Mouse (Mus musculus) hindbrain, embryonic 11.5 days (tissue): ENCODE measurements around the gene Cd164. TPM values are rescaled to one million over a fixed set of nuclear protein-coding genes. Genes with fewer than 3 reads are reported as not detected.

Experiments
- ATAC-seq: fragments of 200-750 bp; cut with Nextera tagmentation; 2 replicates; pipeline ENCODE4 v1.8.0; 2017; ENCODE audit warnings: mild to moderate bottlenecking, moderate TSS enrichment, moderate library complexity; ENCODE audit not compliant: low FRiP score
- DNase-seq: peaks from one replicate; pipeline ENCODE4 v3.0.0-alpha.2; 2015; ENCODE audit warnings: low spot score
- H3K27ac ChIP-seq: fragments of 300-500 bp; sonication (generic); 2 replicates; pipeline ENCODE4 v1.5.1; 2014; ENCODE audit warnings: mild to moderate bottlenecking, low read depth, low read length
- H3K27me3 ChIP-seq: fragments of 300-500 bp; sonication (generic); 2 replicates; pipeline ENCODE4 v1.6.1; 2014; ENCODE audit warnings: mild to moderate bottlenecking, low read length, moderate library complexity, mixed read lengths; ENCODE audit not compliant: control insufficient read depth, insufficient read depth
- H3K36me3 ChIP-seq: fragments of 300-500 bp; sonication (generic); 2 replicates; pipeline ENCODE4 v1.6.1; 2014; ENCODE audit warnings: mild to moderate bottlenecking, low read length, moderate library complexity, mixed read lengths; ENCODE audit not compliant: control insufficient read depth, insufficient read depth
- H3K4me1 ChIP-seq: fragments of 300-500 bp; sonication (generic); replicated peaks from 2 replicates; pipeline ENCODE4 v1.6.1; 2014; ENCODE audit warnings: low read length, mixed read lengths; ENCODE audit not compliant: control insufficient read depth, insufficient read depth
- H3K4me2 ChIP-seq: fragments of 300-500 bp; sonication (generic); replicated peaks from 2 replicates; pipeline ENCODE4 v1.6.1; 2014; ENCODE audit warnings: mild to moderate bottlenecking, low read depth, low read length
- H3K4me3 ChIP-seq: fragments of 300-500 bp; sonication (generic); 2 replicates; pipeline ENCODE4 v1.5.1; 2014; ENCODE audit warnings: low read depth, low read length
- H3K9ac ChIP-seq: fragments of 300-500 bp; sonication (generic); 2 replicates; pipeline ENCODE4 v1.6.1; 2014; ENCODE audit warnings: low read depth, low read length
- H3K9me3 ChIP-seq: fragments of 300-500 bp; sonication (generic); 2 replicates; pipeline ENCODE4 v1.6.1; 2016; ENCODE audit warnings: low read length; ENCODE audit not compliant: control insufficient read depth
- WGBS: fragments of 180-500 bp; shearing (Covaris S2); extraction: QIAGEN DNeasy Blood & Tissue Kit; methylation state at CpG from one replicate; pipeline ENCODE4 v1.1.7; 2014; 5-methylcytosine and 5-hydroxymethylcytosine counted together
- polyA plus RNA-seq: library from polyadenylated mRNA; unstranded; fragments of >200 nt; fragmentation: Nextera tagmentation; extraction: Ambion mirVana; gene quantifications from 2 replicates; pipeline ENCODE4 v1.2.1, GENCODE M21; 2014

Gene Cd164
- polyA plus RNA-seq, 1 experiment from 2014 or later, result 122 TPM

GRCm38 (mm10) chr10:41537226-41537982, 18.2 kb downstream of the Cd164 start:
- Histone ChIP-seq H3K4me2 (no peak overlapping the region), H3K27ac (no peak overlapping the region), H3K27me3 (no peaks in the 10 kb centered on the region), H3K9me3 (no peaks in the 10 kb centered on the region), H3K36me3 (peaks cover 6% of the 10 kb centered on the region; the same call in 1 of the 2 replicates), H3K4me1 (no peaks in the 10 kb centered on the region), H3K9ac (no peak overlapping the region), H3K4me3 (no peak overlapping the region)
- ATAC-seq (no peak), DNase-seq (no peak)
- WGBS, result 91% methylated on average over 4 of the region's 4 CpGs

DNA sequence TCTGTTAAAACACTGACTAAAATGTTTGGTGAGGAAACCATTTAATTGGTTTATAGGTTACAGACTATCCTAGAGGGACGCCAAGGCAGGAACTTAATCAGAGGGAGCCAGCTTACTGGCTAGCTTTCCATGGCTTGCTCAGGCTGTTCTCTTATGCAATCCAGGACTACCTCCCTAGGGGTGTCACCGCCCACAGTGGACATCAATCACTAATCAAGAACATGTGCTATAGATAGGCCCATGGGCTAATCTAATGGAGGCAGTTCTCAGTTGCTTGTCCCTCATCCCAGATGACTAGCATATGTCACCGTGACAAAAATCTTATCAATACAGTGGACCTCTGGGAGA, 18.7 kb downstream of the Cd164 start:
- no peaks in the 10 kb centered on the region for H3K4me1 ChIP-seq
- H3K27me3 ChIP-seq, result no peaks in the 10 kb centered on the region
- ATAC-seq, result no peak
- H3K4me2 ChIP-seq, result no peak overlapping the region
- H3K9ac ChIP-seq, result no peak overlapping the region
- no peak overlapping the region for H3K27ac ChIP-seq
- no peak overlapping the region for H3K4me3 ChIP-seq
- WGBS, result 91% methylated on average over 3 of the region's 3 CpGs
- no peak for DNase-seq
- no peaks in the 10 kb centered on the region for H3K9me3 ChIP-seq
- peaks cover 5% of the 10 kb centered on the region; the same call in 1 of the 2 replicates for H3K36me3 ChIP-seq

DNA sequence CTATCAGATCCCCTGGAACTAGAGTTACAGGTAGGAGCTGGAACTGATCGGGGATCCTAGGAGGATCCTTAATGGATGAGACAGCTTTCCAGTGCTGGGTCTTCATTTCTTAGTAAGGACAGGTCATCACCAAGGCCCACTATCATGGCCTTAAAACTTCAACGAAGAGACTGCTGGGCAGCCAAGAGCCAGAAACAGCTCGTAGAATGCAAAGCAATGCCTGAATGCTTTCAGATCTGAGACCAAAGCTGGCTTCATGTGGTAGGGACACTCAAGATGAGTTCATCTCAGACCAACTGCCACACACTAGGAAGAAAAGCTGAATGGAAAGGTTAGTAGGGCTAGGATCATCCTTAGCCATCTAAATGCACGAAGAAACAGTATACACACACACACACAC, 19.8 kb downstream of the Cd164 start:
- Histone ChIP-seq H3K9ac (no peak overlapping the region), H3K27me3 (no peaks in the 10 kb centered on the region), H3K36me3 (0 out of 2 replicates have a peak, but pooled peaks cover under 1% of the 10 kb centered on the region), H3K27ac (no peak overlapping the region), H3K4me2 (no peak overlapping the region), H3K4me1 (no peaks in the 10 kb centered on the region), H3K4me3 (no peak overlapping the region), H3K9me3 (no peaks in the 10 kb centered on the region)
- WGBS, result 92% methylated on average over 4 of the region's 4 CpGs
- ATAC-seq (no peak), DNase-seq (no peak)

DNA sequence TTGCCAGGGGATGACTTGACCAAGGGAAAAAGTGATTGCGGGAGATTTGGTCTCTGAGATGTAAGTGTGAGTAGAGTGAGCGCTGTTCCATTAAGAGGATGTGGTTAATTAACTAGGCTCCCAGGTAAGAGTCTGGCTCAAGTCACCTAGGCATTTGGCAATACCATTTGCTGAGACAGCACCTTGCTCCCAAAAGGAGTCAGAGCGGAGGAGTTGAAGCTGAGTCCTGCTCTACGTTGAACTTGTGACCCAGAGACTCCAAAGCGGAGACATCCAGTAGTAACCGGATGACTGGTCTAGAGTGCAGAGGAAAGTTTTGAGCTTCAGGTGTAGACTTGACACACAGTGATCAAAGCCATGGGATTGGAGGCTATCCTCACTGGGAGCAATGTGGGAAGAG, 22.8 kb downstream of the Cd164 start:
- ATAC-seq (no peak), DNase-seq (no peak)
- Histone ChIP-seq H3K4me2 (no peak overlapping the region), H3K9me3 (no peaks in the 10 kb centered on the region), H3K36me3 (no peaks in the 10 kb centered on the region), H3K9ac (no peak overlapping the region), H3K4me3 (no peak overlapping the region), H3K27me3 (no peaks in the 10 kb centered on the region), H3K4me1 (no peaks in the 10 kb centered on the region), H3K27ac (no peak overlapping the region)
- WGBS, result 96% methylated on average over 6 of the region's 6 CpGs

DNA sequence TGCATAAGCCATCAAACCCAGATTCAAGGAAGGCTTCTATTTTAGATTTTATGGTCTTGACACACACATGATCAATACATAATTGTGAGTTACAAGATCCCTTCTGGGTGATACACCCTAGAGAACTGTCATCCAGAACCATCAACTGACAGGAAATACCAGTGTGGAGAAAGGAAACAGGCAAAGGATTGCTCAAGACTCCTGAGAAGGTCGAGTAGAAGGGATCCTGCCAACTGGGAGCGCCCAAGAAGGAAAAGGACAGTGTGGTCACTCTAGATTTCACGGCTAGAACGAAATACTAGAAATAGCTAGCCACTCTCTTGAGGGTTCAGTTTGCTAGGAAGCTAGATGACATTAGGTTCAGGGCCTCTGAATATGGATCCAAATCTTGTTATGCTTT, 24.2 kb downstream of the Cd164 start:
- no peaks in the 10 kb centered on the region for H3K36me3 ChIP-seq
- H3K27ac ChIP-seq, result no peak overlapping the region
- no peaks in the 10 kb centered on the region for H3K4me1 ChIP-seq
- DNase-seq (no peak), ATAC-seq (no peak)
- no peaks in the 10 kb centered on the region for H3K27me3 ChIP-seq
- no peaks in the 10 kb centered on the region for H3K9me3 ChIP-seq
- no peak overlapping the region for H3K4me2 ChIP-seq
- H3K9ac ChIP-seq, result no peak overlapping the region
- H3K4me3 ChIP-seq, result no peak overlapping the region
- WGBS, result 81% methylated on average over 4 of the region's 4 CpGs

- DNase-seq (no peak), ATAC-seq (no peak)
- no peaks in the 10 kb centered on the region for H3K9me3 ChIP-seq
- no peak overlapping the region for H3K4me2 ChIP-seq
- no peak overlapping the region for H3K9ac ChIP-seq
- no peaks in the 10 kb centered on the region for H3K36me3 ChIP-seq
- H3K4me1 ChIP-seq, result no peaks in the 10 kb centered on the region
- no peak overlapping the region for H3K27ac ChIP-seq
- H3K27me3 ChIP-seq, result no peaks in the 10 kb centered on the region
- H3K4me3 ChIP-seq, result no peak overlapping the region
- 81% methylated on average over 2 of the region's 2 CpGs for WGBS
These were observed 24.6 kb downstream of the Cd164 start for GRCm38 (mm10) chr10:41543844-41544243.

DNA sequence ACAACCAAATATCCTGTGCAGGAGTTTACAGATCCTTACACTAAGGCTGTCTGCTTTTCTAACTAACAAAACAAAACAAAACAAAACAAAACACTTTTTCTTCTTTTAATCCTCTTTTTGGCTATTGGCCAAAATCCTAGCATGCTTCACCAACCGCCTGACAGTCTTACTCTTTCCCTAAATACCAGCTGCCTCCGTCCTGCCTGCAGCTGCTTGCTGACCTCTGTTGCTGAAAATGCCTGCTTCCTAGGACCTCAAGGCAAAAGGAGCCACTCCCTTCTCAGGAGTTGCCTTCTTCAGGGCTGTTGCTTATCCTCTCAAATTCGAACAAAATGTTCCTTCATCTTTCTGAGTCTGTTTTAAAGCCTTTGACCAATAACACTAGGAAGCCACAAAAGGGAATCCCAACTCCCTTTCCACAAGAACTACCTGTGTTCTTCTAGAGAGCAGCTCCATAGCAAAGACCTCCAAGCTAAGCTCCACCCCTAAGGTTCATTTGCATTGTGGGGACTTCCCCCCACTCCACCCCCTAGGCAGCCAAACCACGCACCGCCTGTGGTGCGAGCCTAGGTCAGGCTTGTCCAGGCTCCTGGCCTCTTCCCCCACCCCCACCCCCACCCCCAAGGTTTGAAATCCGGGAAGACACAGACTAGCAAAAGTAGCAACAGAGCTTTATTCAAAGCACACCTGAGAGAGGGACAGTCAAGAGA, 25.4 kb downstream of the Cd164 start:
- H3K4me2 ChIP-seq, result no peak overlapping the region
- no peak overlapping the region for H3K27ac ChIP-seq
- DNase-seq, result no peak
- no peak overlapping the region for H3K4me3 ChIP-seq
- H3K27me3 ChIP-seq, result no peaks in the 10 kb centered on the region
- 0 out of 2 replicates have a peak, but pooled peaks cover 4% of the 10 kb centered on the region for H3K9me3 ChIP-seq
- no peak overlapping the region for H3K9ac ChIP-seq
- no peaks in the 10 kb centered on the region for H3K36me3 ChIP-seq
- ATAC-seq, result no peak
- WGBS, result 10% methylated on average over 7 of the region's 7 CpGs
- no peaks in the 10 kb centered on the region for H3K4me1 ChIP-seq

DNA sequence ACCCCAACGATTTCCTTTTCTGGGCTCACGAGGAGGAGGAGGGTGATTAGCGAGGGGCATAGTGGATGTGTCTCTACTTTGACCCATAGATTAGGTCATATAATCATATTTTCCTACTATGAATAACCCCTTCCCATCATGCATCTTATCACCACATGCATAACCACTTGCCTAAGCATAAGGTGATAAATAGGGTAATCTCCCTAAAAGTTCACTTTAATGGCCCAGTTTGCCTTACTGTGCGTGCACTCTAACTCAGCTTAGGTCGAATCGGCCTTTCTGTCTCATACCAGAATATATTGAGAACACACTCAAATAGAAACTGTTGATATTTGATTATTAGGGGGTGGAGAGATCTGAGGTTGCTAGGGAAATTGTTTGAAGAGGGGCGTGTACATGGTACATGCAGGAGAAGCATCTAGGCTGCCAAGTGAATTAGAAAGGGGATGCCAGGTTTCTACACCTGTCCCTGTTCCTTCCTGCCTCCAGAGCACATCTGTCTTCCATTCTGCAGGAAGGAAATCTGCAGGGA, 26.1 kb downstream of the Cd164 start:
- WGBS, result 63% methylated on average over 7 of the region's 7 CpGs
- no peak for DNase-seq
- no peaks in the 10 kb centered on the region for H3K27me3 ChIP-seq
- ATAC-seq, result no peak
- no peak overlapping the region for H3K4me3 ChIP-seq
- no peak overlapping the region for H3K9ac ChIP-seq
- no peak overlapping the region for H3K27ac ChIP-seq
- no peaks in the 10 kb centered on the region for H3K4me1 ChIP-seq
- no peaks in the 10 kb centered on the region for H3K36me3 ChIP-seq
- H3K9me3 ChIP-seq, result 0 out of 2 replicates have a peak, but pooled peaks cover 4% of the 10 kb centered on the region
- H3K4me2 ChIP-seq, result no peak overlapping the region
